In the genomic region with DNA sequence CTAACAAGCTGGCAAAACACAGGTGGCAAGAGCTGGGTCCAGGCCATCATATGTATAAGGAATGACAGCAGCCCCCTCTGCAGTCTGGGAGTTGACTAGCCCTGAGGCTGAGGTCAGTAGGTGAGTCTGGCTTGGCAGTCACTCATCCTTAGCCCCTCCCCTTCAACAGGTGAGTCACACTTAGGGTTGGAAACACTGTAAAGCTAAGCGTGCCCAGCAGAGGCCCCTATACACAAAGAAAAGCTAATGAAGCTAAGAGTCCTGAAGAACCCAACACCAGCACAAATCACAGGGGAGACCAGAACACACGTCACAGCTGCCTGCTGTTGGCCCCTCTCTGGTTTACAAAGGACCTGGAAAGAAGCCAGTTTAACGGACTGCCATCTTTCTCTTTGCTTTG, we compare ENCODE assay signal across 9 mouse cellular contexts. TPM values are rescaled to one million over a fixed set of nuclear protein-coding genes. Genes with fewer than 3 reads are reported as not detected.
DNase-seq lines count a peak whose midpoint lies in the region; ATAC-seq and TF ChIP-seq lines count a peak whose summit lies in the region.
"Had no signal": no experiment of that assay in that cellular context is flagged by ENCODE, and none has a peak within 500 bp of the region (broad histone marks: within the 10 kb centered on the region; RNA-seq: fewer than 3 reads in every experiment).

No protein-coding gene starts in this region.

- peak; percentile 36 for DNase-seq in liver, postnatal 0 days
- peak; percentile 71 for DNase-seq in adrenal gland, postnatal 10 days
- peak; percentile 67 for DNase-seq in kidney, adult 9 months
- DNase-seq in stomach, postnatal 0 days (ENCODE audit: low spot score) = peak; percentile 81
- no peak for DNase-seq in cerebellum, adult 8-10 months
- no peak for DNase-seq in thymus, postnatal 25 days

- no peak overlapping the region for H3K4me2 ChIP-seq in liver, postnatal 0 days (ENCODE audit: low read depth, low read length)
- no peak overlapping the region for H3K4me2 ChIP-seq in liver, embryonic 12.5 days
- H3K4me2 ChIP-seq in stomach, postnatal 0 days (replicated peaks; ENCODE audit: low read depth) = no peak overlapping the region
- H3K4me2 ChIP-seq in heart, embryonic 12.5 days = no peak overlapping the region
- H3K4me2 ChIP-seq: neural tube, embryonic 13.5 days had no signal

- no peaks in the 10 kb centered on the region for H3K27me3 ChIP-seq in liver, postnatal 0 days (ENCODE audit: insufficient read depth, low read length)
- H3K27me3 ChIP-seq in liver, embryonic 12.5 days (replicated peaks) = no peaks in the 10 kb centered on the region
- H3K27me3 ChIP-seq in stomach, postnatal 0 days (ENCODE audit: control insufficient read depth, insufficient read depth, low read length) = no peaks in the 10 kb centered on the region
- no peaks in the 10 kb centered on the region for H3K27me3 ChIP-seq in heart, embryonic 12.5 days (replicated peaks)
- H3K27me3 ChIP-seq: neural tube, embryonic 13.5 days had no signal

- H3K4me3 ChIP-seq in liver, postnatal 0 days (ENCODE audit: low read depth, low read length) = no peak overlapping the region
- no peak overlapping the region for H3K4me3 ChIP-seq in liver, embryonic 12.5 days
- no peak overlapping the region for H3K4me3 ChIP-seq in stomach, postnatal 0 days (ENCODE audit: low read depth, low read length)
- H3K4me3 ChIP-seq in heart, embryonic 12.5 days = no peak overlapping the region
- H3K4me3 ChIP-seq: neural tube, embryonic 13.5 days had no signal

- no peak for TF ChIP-seq EP300 in liver, postnatal 0 days (IDR thresholded peaks at IDR 0.05; ENCODE audit: low read depth)
- no peak for TF ChIP-seq EP300 in stomach, postnatal 0 days (optimal IDR thresholded peaks at IDR 0.05)

- TF ChIP-seq CTCF in liver, postnatal 0 days (IDR thresholded peaks at IDR 0.05; ENCODE audit: low read depth) = peak; percentile 42
- peak; percentile 68 for TF ChIP-seq CTCF in stomach, postnatal 0 days (IDR thresholded peaks at IDR 0.05; ENCODE audit: low read depth)

- no peaks in the 10 kb centered on the region for H3K4me1 ChIP-seq in liver, postnatal 0 days (ENCODE audit: insufficient read depth)
- H3K4me1 ChIP-seq in liver, embryonic 12.5 days = no peaks in the 10 kb centered on the region
- H3K4me1 ChIP-seq in stomach, postnatal 0 days (replicated peaks; ENCODE audit: control insufficient read depth, insufficient read depth) = no peaks in the 10 kb centered on the region
- no peaks in the 10 kb centered on the region for H3K4me1 ChIP-seq in heart, embryonic 12.5 days (replicated peaks)
- H3K4me1 ChIP-seq: neural tube, embryonic 13.5 days had no signal

- no peaks in the 10 kb centered on the region for H3K9me3 ChIP-seq in liver, postnatal 0 days (ENCODE audit: low read length)
- H3K9me3 ChIP-seq in liver, embryonic 12.5 days (replicated peaks) = no peaks in the 10 kb centered on the region
- no peaks in the 10 kb centered on the region for H3K9me3 ChIP-seq in stomach, postnatal 0 days (ENCODE audit: control insufficient read depth, low read length)
- H3K9me3 ChIP-seq in heart, embryonic 12.5 days (replicated peaks) = no peaks in the 10 kb centered on the region
- H3K9me3 ChIP-seq: neural tube, embryonic 13.5 days had no signal

- no peak overlapping the region for H3K27ac ChIP-seq in liver, postnatal 0 days (ENCODE audit: low read depth)
- no peak overlapping the region for H3K27ac ChIP-seq in liver, embryonic 12.5 days
- H3K27ac ChIP-seq in stomach, postnatal 0 days (replicated peaks) = no peak overlapping the region
- H3K27ac ChIP-seq in heart, embryonic 12.5 days (ENCODE audit: poor library complexity, severe bottlenecking) = no peak overlapping the region
- H3K27ac ChIP-seq: neural tube, embryonic 13.5 days had no signal

- H3K36me3 ChIP-seq in liver, postnatal 0 days (replicated peaks; ENCODE audit: insufficient read depth, low read length) = no peaks in the 10 kb centered on the region
- H3K36me3 ChIP-seq in liver, embryonic 12.5 days = no peaks in the 10 kb centered on the region
- no peaks in the 10 kb centered on the region for H3K36me3 ChIP-seq in stomach, postnatal 0 days (ENCODE audit: control insufficient read depth, insufficient read depth, low read length)
- no peaks in the 10 kb centered on the region for H3K36me3 ChIP-seq in heart, embryonic 12.5 days
- H3K36me3 ChIP-seq: neural tube, embryonic 13.5 days had no signal

- WGBS in liver, postnatal 0 days (ENCODE audit: insufficient replicate concordance) = 31% methylated on average over 3 of the region's 3 CpGs
- 18% methylated on average over 3 of the region's 3 CpGs for WGBS in liver, embryonic 12.5 days (ENCODE audit: insufficient replicate concordance)
- WGBS in stomach, postnatal 0 days = 11% methylated on average over 3 of the region's 3 CpGs
- WGBS in heart, embryonic 12.5 days = 23% methylated on average over 3 of the region's 3 CpGs

- no peak overlapping the region for H3K9ac ChIP-seq in liver, postnatal 0 days (replicated peaks)
- H3K9ac ChIP-seq in liver, embryonic 12.5 days = no peak overlapping the region
- no peak overlapping the region for H3K9ac ChIP-seq in stomach, postnatal 0 days (ENCODE audit: low read length)
- H3K9ac ChIP-seq in heart, embryonic 12.5 days = no peak overlapping the region
- H3K9ac ChIP-seq: neural tube, embryonic 13.5 days had no signal

- peak; percentile 83 for ATAC-seq in liver, postnatal 0 days
- ATAC-seq in liver, embryonic 12.5 days = no peak
- ATAC-seq in stomach, postnatal 0 days (ENCODE audit: low FRiP score, low TSS enrichment) = peak; percentile 93
- ATAC-seq in heart, embryonic 12.5 days (ENCODE audit: insufficient number of reproducible peaks, low FRiP score) = no peak

RNA-seq across cellular contexts. Expression of gene Lyg2, which starts 15.5 kb away (rescaled TPM):
- polyA plus RNA-seq in liver, postnatal 0 days (2015; fragmentation: Nextera tagmentation; extraction: Ambion mirVana) = not detected in 2 replicates
- not detected in 2 replicates for polyA plus RNA-seq in liver, embryonic 12.5 days (2016; fragmentation: Nextera tagmentation; extraction: Ambion mirVana)
- total RNA-seq in adrenal gland, postnatal 10 days (2021) = not detected
- not detected in 2 replicates for polyA plus RNA-seq in stomach, postnatal 0 days (2015; fragmentation: Nextera tagmentation; extraction: Ambion mirVana)
- polyA plus RNA-seq in heart, embryonic 12.5 days (2016; fragmentation: Nextera tagmentation; extraction: Ambion mirVana) = not detected in 2 replicates
- polyA plus RNA-seq: neural tube, embryonic 13.5 days had no signal

RNA-seq across cellular contexts. Expression of gene Lyg1, which starts 25.8 kb away (rescaled TPM):
- polyA plus RNA-seq in liver, postnatal 0 days (2015; fragmentation: Nextera tagmentation; extraction: Ambion mirVana) = not detected in 2 replicates
- polyA plus RNA-seq in liver, embryonic 12.5 days (2016; fragmentation: Nextera tagmentation; extraction: Ambion mirVana) = not detected in 2 replicates
- not detected for total RNA-seq in adrenal gland, postnatal 10 days (2021)
- polyA plus RNA-seq in stomach, postnatal 0 days (2015; fragmentation: Nextera tagmentation; extraction: Ambion mirVana) = 298 and 319 TPM in 2 replicates
- polyA plus RNA-seq in heart, embryonic 12.5 days (2016; fragmentation: Nextera tagmentation; extraction: Ambion mirVana) = not detected in 2 replicates
- polyA plus RNA-seq: neural tube, embryonic 13.5 days had no signal

RNA-seq across cellular contexts. Expression of gene Mrpl30, which starts 41.5 kb away (rescaled TPM):
- 180 and 185 TPM in 2 replicates for polyA plus RNA-seq in liver, postnatal 0 days (2015; fragmentation: Nextera tagmentation; extraction: Ambion mirVana)
- 216 and 221 TPM in 2 replicates for polyA plus RNA-seq in liver, embryonic 12.5 days (2016; fragmentation: Nextera tagmentation; extraction: Ambion mirVana)
- total RNA-seq in adrenal gland, postnatal 10 days (2021) = 100 to 1,000 TPM; 339 to 374 TPM
- 235 and 236 TPM in 2 replicates for polyA plus RNA-seq in stomach, postnatal 0 days (2015; fragmentation: Nextera tagmentation; extraction: Ambion mirVana)
- polyA plus RNA-seq in heart, embryonic 12.5 days (2016; fragmentation: Nextera tagmentation; extraction: Ambion mirVana) = 237 and 240 TPM in 2 replicates

RNA-seq across cellular contexts. Expression of gene Mitd1, which starts 41.6 kb away (rescaled TPM):
- polyA plus RNA-seq in liver, postnatal 0 days (2015; fragmentation: Nextera tagmentation; extraction: Ambion mirVana) = 11.3 and 12.9 TPM in 2 replicates
- polyA plus RNA-seq in liver, embryonic 12.5 days (2016; fragmentation: Nextera tagmentation; extraction: Ambion mirVana) = 18.7 and 22.3 TPM in 2 replicates
- total RNA-seq in adrenal gland, postnatal 10 days (2021) = 10 to 100 TPM; 11.1 to 14.8 TPM
- 21.5 and 22.7 TPM in 2 replicates for polyA plus RNA-seq in stomach, postnatal 0 days (2015; fragmentation: Nextera tagmentation; extraction: Ambion mirVana)
- 9.4 and 12.5 TPM in 2 replicates for polyA plus RNA-seq in heart, embryonic 12.5 days (2016; fragmentation: Nextera tagmentation; extraction: Ambion mirVana)

Comparison
In these comparisons a context has a peak if more than half of its experiments do, and no peak if none do; other contexts are left out.
1. ATAC-seq: peak in liver, postnatal 0 days (single experiment) and stomach, postnatal 0 days (single experiment); none in liver, embryonic 12.5 days (single experiment) and heart, embryonic 12.5 days (single experiment).
2. DNase-seq: peak in liver, postnatal 0 days (single experiment), adrenal gland, postnatal 10 days (single experiment), kidney, adult 9 months (single experiment) and stomach, postnatal 0 days (single experiment); none in cerebellum, adult 8-10 months (single experiment) and thymus, postnatal 25 days (single experiment).
3. RNA of gene Lyg1, which starts 25.8 kb away (polyA plus RNA-seq): 298 to 319 TPM in stomach, postnatal 0 days; not detected in liver, embryonic 12.5 days, not detected in liver, postnatal 0 days and not detected in heart, embryonic 12.5 days; every median in the first group is over 100 times any median in the second.